Mouse (Mus musculus) thymus, postnatal 0 days (tissue): Measurements from ENCODE around the gene Ddx1. TPM values are rescaled to one million over a fixed set of nuclear protein-coding genes. Genes with fewer than 3 reads are reported as not detected.

ENCODE experiments used
- DNase-seq: peaks from one replicate; pipeline ENCODE4 v3.0.0-alpha.2; 2015; ENCODE audit warnings: low spot score
- polyA plus RNA-seq: library from polyadenylated mRNA; unstranded; fragments of >200 nt; fragmentation: Nextera tagmentation; extraction: Ambion mirVana; gene quantifications from 2 replicates; pipeline ENCODE4 v1.2.1, GENCODE M21; 2015

Gene Ddx1
- 83.9 and 95.3 TPM in 2 replicates for polyA plus RNA-seq

- DNase-seq = peak; percentile 76
These were observed at the start of gene Ddx1 for GRCm38 (mm10) chr12:13248691-13249572. Gene Ddx1 (minus strand): TSS chr12:13249213.

- DNase-seq = no peak
These were observed 44.4 kb upstream of the Ddx1 start for GRCm38 (mm10) chr12:13293421-13293881.

GRCm38 (mm10) chr12:13291453-13291852 lies 42.4 kb upstream of the Ddx1 start:
- no peak for DNase-seq

GRCm38 (mm10) chr12:13269570-13270390 lies 20.8 kb upstream of the Ddx1 start:
- DNase-seq = no peak

GRCm38 (mm10) chr12:13268826-13269449 lies 19.9 kb upstream of the Ddx1 start, which contains the start of gene Nbas:
Gene Nbas (plus strand): TSS chr12:13269133.
- DNase-seq = peak; percentile 65

GRCm38 (mm10) chr12:13268412-13268811 lies 19.4 kb upstream of the Ddx1 start:
- DNase-seq = no peak

- no peak for DNase-seq
These were observed 6.7 kb upstream of the Ddx1 start for GRCm38 (mm10) chr12:13255701-13256100.

GRCm38 (mm10) chr12:13255068-13255467 lies 6.1 kb upstream of the Ddx1 start:
- DNase-seq = no peak

GRCm38 (mm10) chr12:13249573-13249919 lies 533 bp upstream of the Ddx1 start:
- no peak for DNase-seq

- DNase-seq = no peak
These were observed 6.6 kb downstream of the Ddx1 start for GRCm38 (mm10) chr12:13242453-13242852.

GRCm38 (mm10) chr12:13218101-13218514 lies 30.9 kb downstream of the Ddx1 start:
- DNase-seq = no peak

- DNase-seq = no peak
These were observed 31.4 kb downstream of the Ddx1 start for GRCm38 (mm10) chr12:13217568-13217967.

- no peak for DNase-seq
These were observed 32.4 kb downstream of the Ddx1 start for GRCm38 (mm10) chr12:13216501-13217103.

GRCm38 (mm10) chr12:13214345-13215278 lies 34.4 kb downstream of the Ddx1 start:
- DNase-seq = peak; percentile 76

GRCm38 (mm10) chr12:13211746-13212482 lies 37.1 kb downstream of the Ddx1 start:
- DNase-seq = no peak

- no peak for DNase-seq
These were observed 39.2 kb downstream of the Ddx1 start for GRCm38 (mm10) chr12:13209692-13210377.

GRCm38 (mm10) chr12:13208983-13209451 lies 40.0 kb downstream of the Ddx1 start:
- no peak for DNase-seq

GRCm38 (mm10) chr12:13208517-13208916 lies 40.5 kb downstream of the Ddx1 start:
- no peak for DNase-seq

- no peak for DNase-seq
These were observed 41.9 kb downstream of the Ddx1 start for GRCm38 (mm10) chr12:13207099-13207498.
